Mouse (Mus musculus) left cerebral cortex, postnatal 14 days (tissue): ENCODE results near the gene Cacna1g. TPM values are rescaled to one million over a fixed set of nuclear protein-coding genes. Genes with fewer than 3 reads are reported as not detected.
A peak's percentile ranks its signal among the peaks of the same experiment; 100 is the strongest.

Experiments
- DNase-seq, 2 experiments: peaks; one replicate each; pipeline ENCODE4 v3.0.0; 2021 to 2022; ENCODE audit warnings: low spot score in 2 of 2, mixed read lengths in 1 of 2
- intact Hi-C: fragments of 180-260 bp; cut with DNase I; formaldehyde crosslinking; loops from one replicate; pipeline ENCODE4 v1.15.1; 2025
- total RNA-seq, 2 experiments: library from RNA; stranded (reverse); gene quantifications; 2 replicates each; pipeline ENCODE4 v1.2.3; 2021

Cacna1g gene
- total RNA-seq, 2 experiments from 2014 or later, result 107 to 130 TPM

DNA sequence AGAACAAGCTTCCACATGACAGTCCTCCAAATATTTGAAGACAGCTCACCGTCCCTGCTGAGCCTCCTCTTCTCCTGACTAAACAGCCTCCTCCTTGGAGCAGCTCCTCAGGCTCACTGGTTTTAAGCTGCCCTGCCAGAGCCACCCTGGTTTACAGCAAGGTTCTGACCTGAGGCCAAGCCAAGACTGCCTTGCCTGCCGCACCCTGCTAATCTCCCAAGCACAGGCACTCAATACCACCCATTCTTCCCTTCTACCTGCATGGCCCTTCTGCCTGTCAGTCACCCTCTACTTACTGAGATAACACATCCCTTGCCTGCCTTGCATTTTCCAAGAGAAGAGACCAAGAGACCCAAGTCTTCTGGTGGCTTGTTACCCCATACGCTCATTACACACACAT, 17.7 kb downstream of the Cacna1g start:
- DNase-seq, result no peak
- intact Hi-C loops, result no loop called here

DNA sequence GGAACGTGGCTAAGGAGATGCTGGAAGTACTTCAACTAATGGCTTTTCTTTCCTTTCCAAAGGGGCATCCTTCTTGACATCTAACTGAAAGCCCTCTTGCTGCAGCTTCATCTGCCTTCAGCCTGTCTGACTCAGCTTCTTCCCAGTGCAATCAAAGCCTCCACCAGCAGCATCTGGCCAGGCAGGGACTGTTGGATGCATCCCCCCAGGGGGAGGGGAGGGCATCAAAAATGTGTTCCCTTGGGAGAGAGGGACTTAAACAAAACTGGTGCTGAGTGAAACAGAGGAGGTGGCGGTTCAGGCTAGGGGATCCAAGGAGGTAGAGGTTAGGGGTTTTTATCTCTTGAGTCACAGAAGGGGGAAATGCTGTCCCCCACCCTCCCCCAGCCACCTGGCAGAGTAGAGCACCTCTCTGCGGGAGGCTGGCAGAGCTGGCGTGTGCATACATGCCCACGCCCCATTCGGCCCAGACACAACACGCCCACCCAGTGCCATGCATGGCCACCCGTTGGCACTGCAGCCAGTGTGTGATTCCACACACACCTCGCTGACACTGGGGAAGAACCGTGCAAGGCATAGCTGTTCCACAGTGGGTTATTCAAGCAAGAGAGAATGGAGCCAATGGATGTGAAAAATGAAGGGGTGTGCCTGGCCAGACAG, 18.7 kb downstream of the Cacna1g start:
- intact Hi-C loops, result no loop called here
- DNase-seq, result no peak

DNA sequence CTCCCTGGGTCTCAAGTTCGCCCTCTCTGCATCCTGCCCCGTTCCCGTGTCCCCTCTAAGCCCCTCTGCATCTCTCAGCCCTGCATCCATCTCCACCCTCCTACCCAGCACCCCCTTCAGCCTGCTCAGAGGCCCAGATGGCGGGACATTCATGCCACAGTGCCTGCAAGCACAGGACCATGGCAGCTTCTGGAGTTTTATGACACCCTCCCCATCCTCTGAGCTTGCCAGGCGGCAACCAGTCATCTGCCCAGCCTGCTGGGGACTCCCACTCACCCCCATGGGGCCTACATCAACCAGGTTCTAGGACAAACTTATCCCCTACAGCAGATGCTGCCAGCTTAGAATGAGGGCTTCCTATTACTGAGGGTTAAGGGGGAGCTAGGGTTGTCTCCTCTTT, 19.2 kb downstream of the Cacna1g start:
- intact Hi-C loops, result no loop called here
- no peak for DNase-seq

DNA sequence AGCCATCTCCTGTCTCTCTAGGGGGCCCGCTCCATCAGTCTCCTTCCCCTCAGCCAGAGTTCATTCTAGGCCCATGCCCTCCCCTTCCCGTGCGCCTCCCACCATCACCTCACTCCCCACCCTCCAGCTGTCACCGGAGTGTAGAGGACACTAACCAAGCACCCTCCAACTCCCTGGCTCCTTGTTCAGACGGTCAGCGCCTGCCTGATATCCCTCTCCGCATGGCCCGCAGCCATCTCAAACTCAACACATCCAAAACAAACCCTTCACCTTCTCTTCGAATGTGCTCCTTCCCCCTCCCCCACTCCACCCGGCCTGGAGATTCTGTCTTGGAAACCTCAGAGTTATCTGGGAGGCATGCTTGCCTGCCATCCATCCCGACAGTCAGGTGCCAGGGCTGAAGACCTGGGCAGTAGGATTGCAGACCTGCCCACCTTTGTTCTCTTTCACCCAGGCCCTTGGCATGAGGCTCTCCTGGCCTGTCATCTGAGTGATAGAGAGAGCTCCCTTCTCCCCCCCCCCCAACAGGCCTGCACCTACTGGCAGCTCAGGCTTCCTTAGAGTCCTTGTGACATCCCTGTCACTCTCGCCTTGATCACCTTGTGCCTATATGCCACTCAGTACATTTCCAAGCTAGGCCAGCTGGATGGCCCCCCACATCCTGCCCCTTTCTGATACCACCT, 22.8 kb downstream of the Cacna1g start:
- intact Hi-C loops, result no loop called here
- no peak for DNase-seq

DNA sequence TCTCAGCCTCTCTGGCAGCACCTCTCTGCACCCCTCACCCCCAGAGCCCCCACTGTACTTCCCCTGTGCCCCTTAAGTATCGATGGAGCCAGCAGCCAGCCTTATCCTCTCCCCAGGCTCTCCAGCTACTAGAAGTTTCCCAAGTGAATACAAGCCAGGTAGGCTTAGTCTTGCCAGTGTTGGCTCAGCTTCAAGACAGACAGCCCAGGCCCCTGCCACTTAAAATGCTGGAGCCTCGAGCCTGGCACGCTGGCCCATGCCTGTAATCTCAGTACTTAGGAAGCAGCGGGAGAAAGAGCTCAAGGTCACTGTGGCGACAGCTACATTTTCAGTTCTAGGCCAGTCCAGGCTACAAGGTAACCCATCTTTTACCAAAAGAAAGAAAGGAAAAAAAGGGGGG, 24.1 kb downstream of the Cacna1g start:
- intact Hi-C loops, result no loop called here
- DNase-seq, result no peak

DNA sequence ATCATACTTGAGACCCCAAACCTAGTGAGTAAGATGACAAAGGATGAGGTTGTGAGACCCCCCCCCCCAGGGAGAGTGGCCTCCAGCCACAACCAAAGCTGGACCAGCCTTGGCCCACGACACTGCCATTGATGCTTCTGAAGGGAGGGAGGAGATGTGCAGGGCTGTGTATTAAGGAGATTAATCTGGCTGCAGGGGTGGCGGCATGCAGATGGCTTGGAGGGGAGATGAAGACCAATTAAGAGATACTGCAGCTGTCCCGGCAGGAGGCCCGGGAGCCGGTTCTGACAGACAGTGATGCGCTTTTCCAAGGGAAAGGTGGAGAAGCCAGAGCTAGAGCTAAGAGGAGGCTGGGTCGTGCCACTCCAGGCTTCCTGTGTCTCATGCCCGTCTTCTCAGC, 24.8 kb downstream of the Cacna1g start:
- no peak for DNase-seq
- intact Hi-C loops, result no loop called here

DNA sequence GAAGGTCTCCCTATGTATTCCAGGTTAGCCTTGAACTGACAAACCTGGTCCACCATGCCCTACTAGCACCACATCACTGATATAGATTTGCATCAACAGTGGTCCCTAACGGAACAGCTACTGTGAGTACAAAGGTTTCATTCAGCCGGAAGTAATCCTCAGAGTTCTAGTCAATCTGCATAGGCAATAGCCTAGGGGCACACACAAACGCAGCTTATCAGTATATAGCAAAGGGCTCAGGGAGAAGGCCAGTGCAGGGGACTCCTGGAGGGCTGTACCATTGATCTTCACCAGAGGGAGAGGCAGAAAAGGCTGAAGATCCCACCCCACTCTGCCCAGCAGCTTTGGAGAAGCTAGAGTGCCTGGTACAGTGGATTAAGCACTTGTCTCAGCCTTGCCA, 27.0 kb downstream of the Cacna1g start:
- no peak for DNase-seq
- intact Hi-C loops, result no loop called here

DNA sequence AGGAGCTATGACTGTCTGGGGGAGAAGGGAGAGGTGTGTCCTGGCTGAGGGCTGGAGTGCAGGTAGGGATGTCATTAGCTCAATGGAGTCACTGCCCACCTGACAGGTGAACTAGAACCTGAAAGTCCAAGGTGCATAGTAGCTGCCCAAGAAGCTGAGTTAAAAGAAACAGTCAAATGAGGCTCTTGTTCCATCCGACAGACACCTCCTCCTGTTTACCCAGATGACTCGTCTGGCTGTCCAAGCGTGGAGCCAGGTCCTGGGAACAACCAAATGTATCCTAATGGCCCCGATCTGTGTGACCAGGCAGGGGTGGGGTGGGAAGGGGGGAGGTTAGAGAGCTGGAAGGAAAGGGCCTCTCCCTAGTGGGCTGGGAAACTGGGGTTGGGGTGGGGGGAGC, 28.7 kb downstream of the Cacna1g start:
- intact Hi-C loops, result no loop called here
- DNase-seq, result no peak

DNA sequence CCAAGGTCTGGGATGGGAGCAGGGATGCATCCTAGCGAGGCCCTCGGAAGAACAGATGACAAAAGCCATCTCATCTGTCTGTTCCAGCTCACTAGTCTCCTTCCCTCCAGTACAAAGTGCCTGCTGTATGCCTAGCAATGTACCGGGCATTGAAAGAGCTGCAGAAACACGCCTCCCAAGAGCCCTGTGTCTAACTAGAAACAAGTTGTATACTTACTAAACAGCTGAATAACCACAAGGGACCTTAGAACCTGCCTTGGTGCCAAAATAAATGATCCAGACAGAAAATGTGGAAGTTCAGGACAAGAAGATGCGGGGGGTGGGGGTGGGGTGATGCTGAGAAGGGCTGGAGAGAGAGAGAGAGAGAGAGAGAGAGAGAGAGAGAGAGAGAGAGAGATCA, 29.2 kb downstream of the Cacna1g start:
- intact Hi-C loops, result no loop called here
- no peak for DNase-seq

DNA sequence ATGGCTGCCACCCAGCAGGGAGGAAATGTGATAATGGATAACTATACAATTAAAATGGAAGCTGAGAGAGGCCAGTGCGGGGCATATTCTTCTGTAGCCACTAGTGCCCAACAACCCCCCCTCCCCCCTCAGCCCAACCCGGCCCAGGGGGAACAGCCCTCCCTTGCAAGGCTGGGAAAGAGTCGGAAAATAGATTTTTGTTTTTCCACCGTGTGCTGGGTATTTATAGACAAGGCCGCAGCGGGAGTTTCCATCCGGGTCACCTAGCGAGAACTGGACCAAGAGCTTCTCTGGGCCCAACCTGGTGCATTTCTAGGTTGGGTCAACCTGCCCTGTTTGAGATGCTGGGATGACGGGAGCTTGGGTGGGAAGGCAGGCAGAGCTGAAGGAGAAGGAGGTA, 32.2 kb downstream of the Cacna1g start:
- no peak for DNase-seq
- intact Hi-C loops, result no loop called here

DNA sequence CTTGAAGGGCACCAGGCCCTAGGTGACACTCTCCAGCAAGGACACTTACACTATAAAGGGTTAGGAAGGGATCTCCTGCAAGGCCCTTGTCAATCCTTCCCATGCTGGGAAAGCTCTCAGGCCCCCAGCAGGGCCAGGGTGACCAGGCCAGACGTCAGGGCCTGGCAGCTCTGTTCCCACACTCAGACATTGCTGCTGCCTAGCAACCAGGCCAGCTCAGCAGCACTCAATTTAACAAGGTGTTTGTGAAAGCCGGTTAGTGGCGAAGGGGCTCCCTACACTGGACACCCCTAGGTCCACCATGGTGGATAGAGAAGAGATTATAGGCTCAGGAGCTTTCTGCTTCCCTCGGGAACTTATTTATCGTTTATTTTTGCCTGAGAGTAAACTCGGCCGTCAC, 32.9 kb downstream of the Cacna1g start:
- no peak for DNase-seq
- intact Hi-C loops, result no loop called here

DNA sequence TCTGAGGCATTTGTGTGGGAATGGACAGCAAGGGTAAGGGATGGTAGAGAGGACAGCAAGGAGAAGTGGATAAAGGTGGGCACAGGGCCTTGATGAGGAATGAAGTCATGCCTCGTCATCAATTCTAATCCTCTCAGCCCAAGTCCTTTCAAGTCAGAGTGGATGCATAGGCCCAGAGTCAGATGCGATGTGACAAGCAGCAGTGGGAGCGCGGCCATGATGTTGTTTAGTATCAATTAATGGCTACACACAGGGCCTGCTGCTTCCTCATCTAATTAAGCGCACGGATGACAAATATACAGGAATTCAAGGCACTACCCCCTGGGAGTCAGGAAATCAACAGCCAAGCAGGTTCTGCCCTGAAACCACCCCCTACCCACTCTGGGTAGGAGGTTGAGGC, 33.6 kb downstream of the Cacna1g start:
- DNase-seq, result no peak
- intact Hi-C loops, result no loop called here

DNA sequence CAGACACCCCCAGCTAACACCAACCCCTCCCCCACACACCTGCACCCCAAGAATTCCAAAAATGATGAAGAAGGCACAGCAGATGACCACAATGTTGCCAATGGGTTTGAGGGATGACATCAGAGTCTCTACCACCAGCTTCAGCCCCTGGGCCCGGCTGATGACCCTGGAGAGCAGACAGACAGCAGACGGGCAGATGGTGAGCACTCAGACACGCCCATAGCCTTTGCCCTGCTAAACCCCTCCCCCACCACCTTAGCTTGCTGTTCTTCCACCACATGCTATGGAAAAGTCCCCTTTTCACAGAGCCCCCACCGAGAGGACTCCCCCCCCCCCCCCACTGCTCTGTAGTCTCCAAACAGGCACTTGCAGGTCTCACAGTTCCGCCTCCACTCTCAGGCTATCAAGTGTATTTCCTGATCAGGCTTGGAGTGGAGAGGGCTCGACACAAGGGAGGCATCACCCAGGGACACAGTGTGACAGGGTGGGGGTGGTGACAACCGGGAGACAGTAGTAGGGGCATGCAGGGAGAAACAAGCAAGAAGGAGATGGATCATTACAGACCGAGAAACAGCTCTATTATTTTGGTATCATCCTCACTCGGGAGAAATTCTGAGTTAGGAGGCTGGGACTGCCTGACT, 44.9 kb downstream of the Cacna1g start:
- intact Hi-C loops, result no loop called here
- no peak for DNase-seq

DNA sequence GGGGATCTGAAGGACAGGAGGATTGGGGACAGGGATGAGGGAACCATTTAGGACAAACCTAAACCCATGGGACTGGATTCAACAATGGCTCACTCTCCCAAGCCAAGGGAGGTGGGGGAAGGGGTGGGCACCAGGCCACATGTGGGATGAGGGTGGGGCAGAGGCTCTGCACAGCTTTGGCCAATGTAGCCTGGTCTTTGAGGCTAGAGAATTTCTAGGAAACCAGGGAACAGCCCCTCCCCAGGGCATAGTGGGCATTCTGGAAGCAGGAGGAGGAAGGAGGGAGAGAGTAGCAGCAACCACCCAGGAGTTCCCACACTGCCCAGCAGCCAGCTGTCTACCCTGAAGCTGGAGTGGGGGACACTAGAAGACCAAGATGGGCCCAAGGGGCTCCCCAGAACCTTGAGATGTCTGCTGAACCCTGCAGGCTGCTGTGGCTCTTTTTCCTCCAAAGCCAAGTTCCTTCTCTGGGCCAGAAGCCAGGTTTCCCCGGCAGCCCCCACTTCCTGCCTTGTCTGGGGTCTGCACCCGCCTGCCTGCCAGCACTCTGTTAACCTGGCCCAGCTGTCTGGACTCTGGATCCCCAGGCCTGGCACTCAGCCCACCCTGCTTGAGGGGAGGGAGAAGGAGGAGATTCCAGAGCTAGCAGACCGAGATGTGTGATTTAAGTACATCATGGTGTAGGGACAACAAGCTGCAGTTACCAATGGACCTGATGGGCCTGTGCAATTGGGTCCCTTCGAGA, 45.7 kb downstream of the Cacna1g start:
- intact Hi-C loops, result no loop called here
- peak; percentile 60 to 66 for DNase-seq

DNA sequence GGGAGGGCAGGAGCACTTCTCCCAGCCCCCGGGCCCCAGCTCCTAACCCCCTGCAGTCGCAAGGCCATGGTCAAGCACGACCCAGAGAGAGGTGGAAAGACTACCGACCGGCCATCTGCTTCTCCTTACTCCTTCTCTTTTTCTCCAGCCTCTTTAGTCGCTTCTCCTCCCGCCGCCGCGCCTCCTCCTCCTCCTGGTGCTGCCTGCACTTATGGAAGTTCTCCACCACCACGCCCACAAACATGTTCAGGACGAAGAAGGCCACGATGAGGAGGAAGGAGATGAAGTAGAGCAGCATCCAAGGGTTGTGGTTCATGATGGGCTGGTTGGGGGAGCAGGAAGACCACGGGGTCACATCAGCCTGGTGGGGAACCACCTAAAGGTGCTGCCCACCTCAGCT, 48.3 kb downstream of the Cacna1g start:
- no peak for DNase-seq
- intact Hi-C loops, result no loop called here

DNA sequence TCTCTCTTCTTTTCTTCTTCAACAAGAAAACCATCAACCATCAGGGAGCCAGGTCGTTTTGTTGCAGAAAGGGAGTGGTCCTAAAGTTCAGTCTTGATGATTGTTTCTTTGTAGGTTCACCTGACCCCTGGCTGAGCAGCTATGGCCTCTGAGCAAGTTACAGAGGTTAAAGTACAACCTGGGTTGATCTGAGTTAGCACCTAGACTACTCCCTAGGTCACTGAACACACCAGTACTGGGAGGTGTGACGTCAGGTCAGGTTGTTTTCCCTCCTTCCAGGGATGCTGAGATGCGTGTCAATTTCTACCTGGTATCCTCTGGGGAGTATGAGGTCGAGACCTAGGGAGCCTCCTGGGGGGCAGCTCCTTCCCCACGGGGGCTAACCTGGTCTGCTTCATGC, 48.8 kb downstream of the Cacna1g start:
- intact Hi-C loops, result no loop called here
- DNase-seq, result no peak

DNA sequence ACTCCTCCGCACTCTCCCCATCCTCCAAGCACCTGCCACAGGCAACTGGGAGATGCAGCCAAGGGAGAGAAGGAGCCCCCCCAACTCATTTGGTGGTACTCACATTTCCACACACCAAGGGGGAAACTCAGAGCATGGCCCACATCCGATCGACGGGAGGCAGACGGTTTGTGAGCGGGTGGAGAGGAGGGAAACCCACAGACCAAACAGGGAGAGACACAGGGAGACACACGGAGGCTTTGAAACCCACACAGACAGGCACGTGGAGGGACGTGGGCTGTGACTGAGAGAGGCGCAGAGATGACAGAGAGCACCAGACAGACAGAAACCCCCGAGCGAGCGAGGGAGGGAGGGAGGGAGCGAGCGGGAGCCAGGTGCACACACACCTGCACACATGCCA, 49.6 kb downstream of the Cacna1g start:
- intact Hi-C loops, result loop anchor here (5.0 kb wide), 2 partner anchors 48 to 123 kb away; partner anchors contain the start of genes Cacna1g and Rsad1
- peak; percentile 46 to 54 for DNase-seq

DNA sequence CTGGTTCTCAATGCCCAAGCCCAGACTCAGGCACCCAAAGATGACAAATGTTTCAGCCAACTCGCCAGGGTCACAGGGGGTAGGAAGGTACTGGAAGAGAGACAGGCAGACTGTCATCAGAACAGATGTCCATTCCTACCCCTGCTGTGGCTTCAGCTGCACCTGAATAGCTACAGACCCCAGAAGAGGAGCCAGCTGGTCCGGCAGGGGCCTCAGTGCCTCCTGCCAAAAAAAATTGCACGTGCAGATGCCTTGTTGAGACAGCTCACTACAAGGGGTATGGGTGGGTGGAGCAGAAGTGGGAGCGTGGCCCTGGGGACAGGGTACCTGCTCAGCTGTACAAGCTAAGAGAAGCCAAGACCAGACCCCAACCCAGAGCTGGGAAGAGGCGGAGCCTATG, 50.1 kb downstream of the Cacna1g start:
- no peak for DNase-seq
- intact Hi-C loops, result loop anchor here (5.0 kb wide), 2 partner anchors 48 to 123 kb away; partner anchors contain the start of genes Cacna1g and Rsad1

DNA sequence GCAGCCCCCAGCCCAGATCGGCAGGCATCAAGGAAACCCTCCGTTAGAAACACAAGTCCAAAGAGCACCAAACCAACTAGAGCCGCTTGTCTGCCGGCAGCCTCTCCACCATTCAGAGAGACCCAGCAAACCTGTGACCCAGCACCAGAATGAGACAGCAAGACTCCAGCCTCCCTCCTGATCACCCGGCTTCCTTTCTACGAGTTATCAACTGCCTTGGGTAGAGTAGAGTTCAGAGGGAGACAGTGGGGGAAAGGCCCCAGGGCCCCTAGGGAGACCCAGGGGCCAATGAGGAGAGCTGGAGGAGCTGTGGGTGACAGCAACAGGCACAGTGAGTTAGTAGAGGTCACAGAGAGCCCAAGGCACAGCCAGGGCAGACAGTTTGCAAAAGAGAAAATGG, 53.0 kb downstream of the Cacna1g start:
- DNase-seq, result no peak
- intact Hi-C loops, result loop anchor here (1.0 to 5.0 kb wide), 3 partner anchors 51 to 126 kb away; partner anchors contain the start of genes Cacna1g, Rsad1 and Spata20

DNA sequence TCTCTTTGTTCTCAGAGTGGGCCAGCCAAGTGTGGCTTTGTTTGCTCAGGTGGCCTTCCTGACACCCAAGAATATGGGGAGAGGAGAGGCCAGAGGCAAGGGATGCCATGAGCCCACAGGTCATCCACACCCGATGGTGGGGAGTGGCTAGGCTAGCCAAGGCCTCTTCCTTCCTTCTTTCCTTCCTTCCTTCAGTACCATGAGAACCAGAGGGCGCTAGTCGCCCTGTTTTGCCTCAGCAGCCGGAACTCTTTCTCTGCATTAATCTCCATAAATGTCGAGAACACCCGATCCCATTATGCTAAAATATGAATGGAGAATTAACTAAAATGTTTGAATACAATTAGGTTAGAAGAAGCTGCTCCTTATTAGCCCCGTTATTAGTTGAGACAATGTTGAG, 53.7 kb downstream of the Cacna1g start:
- DNase-seq, result peak; percentile 58 to 61
- intact Hi-C loops, result loop anchor here (1.0 to 5.0 kb wide), 3 partner anchors 52 to 127 kb away; partner anchors contain the start of genes Cacna1g, Rsad1 and Spata20
